Mouse (Mus musculus): Measurements from ENCODE around the gene Gm20828.
"Not testable (repeated sequence)": the region's sequence is repeated elsewhere in the genome, so short reads cannot be mapped to it uniquely, and the experiment has no call there.

The Gm20828 gene

DNA sequence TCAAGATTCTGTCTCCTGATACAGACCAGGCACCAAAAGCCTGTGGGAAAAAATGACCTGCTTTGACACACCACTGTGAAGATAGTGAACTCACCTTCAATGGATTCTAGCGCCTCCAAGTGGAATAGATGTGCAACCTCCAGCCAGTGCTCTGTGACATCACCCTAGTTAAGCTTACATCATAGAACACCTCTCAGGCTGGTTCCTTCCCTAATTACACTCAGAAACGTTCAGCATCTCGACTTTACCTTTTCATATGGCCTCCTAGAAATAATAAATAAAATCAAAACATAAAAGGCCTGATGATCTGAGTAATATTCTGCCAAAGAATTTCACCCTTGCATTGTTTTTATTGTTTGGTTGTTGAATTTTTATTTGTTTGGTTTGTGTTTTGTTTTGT, at the start of gene Gm20828:
Gene Gm20828, minus strand, starts transcription at position 101 of the 400 bp plus-strand sequence.
- DNase-seq (ENCODE audit: low spot score in 2 of 2), result not testable (repeated sequence)

All from spleen, postnatal 10 days (tissue).